ENCODE assay signal across 19 mouse cellular contexts in genomic region chr6:117137735-117138134, GRCm38 (mm10). TPM values are rescaled to one million over a fixed set of nuclear protein-coding genes. Genes with fewer than 3 reads are reported as not detected.
A peak's percentile ranks its signal among the peaks of the same experiment; 100 is the strongest.
DNase-seq lines count a peak whose midpoint lies in the region; ATAC-seq and TF ChIP-seq lines count a peak whose summit lies in the region.
"Had no signal": no experiment of that assay in that cellular context is flagged by ENCODE, and none has a peak within 500 bp of the region (broad histone marks: within the 10 kb centered on the region; RNA-seq: fewer than 3 reads in every experiment).

No protein-coding gene starts in this region.

- 0 out of 2 replicates have a peak, but pooled peaks have one; percentile 44 for ATAC-seq in intestine, embryonic 16.5 days
- no peak for ATAC-seq in granulocyte monocyte progenitor cell, adult 5-6 weeks (replicated peaks; ENCODE audit: poor library complexity, severe bottlenecking)
- ATAC-seq: forebrain, embryonic 14.5 days had no signal

- TF ChIP-seq CTCF in left cerebral cortex, adult 2 months (IDR thresholded peaks at IDR 0.05) = no peak

- WGBS in intestine, embryonic 16.5 days = 36% methylated on average over 2 of the region's 2 CpGs

- H3K9ac ChIP-seq in intestine, embryonic 16.5 days (ENCODE audit: low read depth, low read length) = no peak overlapping the region
- H3K9ac ChIP-seq: embryonic facial prominence, embryonic 13.5 days; midbrain, embryonic 12.5 days had no signal

- H3K4me1 ChIP-seq in intestine, embryonic 16.5 days (ENCODE audit: control insufficient read depth, insufficient read depth, low read length) = no peaks in the 10 kb centered on the region
- H3K4me1 ChIP-seq: midbrain, embryonic 12.5 days had no signal

- H3K4me2 ChIP-seq in intestine, embryonic 16.5 days (ENCODE audit: low read depth, low read length) = no peak overlapping the region
- H3K4me2 ChIP-seq: embryonic facial prominence, embryonic 13.5 days; liver, embryonic 11.5 days; midbrain, embryonic 12.5 days had no signal

- no peak overlapping the region for H3K4me3 ChIP-seq in left cerebral cortex, adult 2 months
- H3K4me3 ChIP-seq in intestine, embryonic 16.5 days (ENCODE audit: low read length) = no peak overlapping the region
- H3K4me3 ChIP-seq: embryonic facial prominence, embryonic 13.5 days; hindbrain, embryonic 10.5 days; midbrain, embryonic 12.5 days; myocyte had no signal

- intact Hi-C loops in left cerebral cortex, postnatal 10 days (cut with DNase I) = no loop called here
- intact Hi-C loops in left cerebral cortex, adult 2 months (cut with DNase I) = no loop called here

- H3K27me3 ChIP-seq in intestine, embryonic 16.5 days (replicated peaks; ENCODE audit: control insufficient read depth, insufficient read depth, low read length) = no peaks in the 10 kb centered on the region
- H3K27me3 ChIP-seq: embryonic facial prominence, embryonic 13.5 days; midbrain, embryonic 12.5 days had no signal

- peak; percentile 31 to 32 for DNase-seq in left cerebral cortex, postnatal 10 days (ENCODE audit: extremely low spot score in 1 of 2, low spot score in 2 of 2)
- DNase-seq in left cerebral cortex, adult 2 months (ENCODE audit: extremely low spot score in 1 of 2, low spot score in 2 of 2) = no peak
- peak; percentile 79 for DNase-seq in adipocyte (ENCODE audit: low spot score)
- DNase-seq in gastrocnemius, adult 8-10 months (ENCODE audit: low spot score in 2 of 2) = peak; percentile 36 to 44
- no peak for DNase-seq in layer of hippocampus, adult 8-10 months (ENCODE audit: low spot score in 2 of 2)
- DNase-seq: adrenal gland, postnatal 25 days; kidney, adult 11 months; kidney, postnatal 4 days; lung, postnatal 14 days; right cerebral cortex, postnatal 25 days had no signal

- H3K36me3 ChIP-seq in intestine, embryonic 16.5 days (ENCODE audit: control insufficient read depth, insufficient read depth, low read length) = no peaks in the 10 kb centered on the region
- H3K36me3 ChIP-seq: embryonic facial prominence, embryonic 13.5 days; hindbrain, embryonic 10.5 days; midbrain, embryonic 12.5 days had no signal

- H3K27ac ChIP-seq in left cerebral cortex, adult 2 months = no peak overlapping the region
- H3K27ac ChIP-seq in intestine, embryonic 16.5 days (ENCODE audit: low read length) = no peak overlapping the region
- H3K27ac ChIP-seq: embryonic facial prominence, embryonic 13.5 days; hindbrain, embryonic 10.5 days; midbrain, embryonic 12.5 days had no signal

- no peaks in the 10 kb centered on the region for H3K9me3 ChIP-seq in intestine, embryonic 16.5 days (ENCODE audit: control insufficient read depth, low read length)
- H3K9me3 ChIP-seq: embryonic facial prominence, embryonic 13.5 days; hindbrain, embryonic 10.5 days; midbrain, embryonic 12.5 days had no signal

RNA-seq across cellular contexts. Expression of gene Cxcl12, which starts 30.6 kb away (rescaled TPM):
- 10 to 100 TPM; 36.3 to 43.9 TPM for total RNA-seq in left cerebral cortex, postnatal 10 days (2021)
- total RNA-seq in left cerebral cortex, adult 2 months (2021) = 10 to 100 TPM; 43.4 to 45.8 TPM
- 10 to 100 TPM; 38.4 to 54.2 (median 40.8) TPM for total RNA-seq in gastrocnemius, adult 8-10 months (2022)
- polyA plus RNA-seq in intestine, embryonic 16.5 days (2015; fragmentation: Nextera tagmentation; extraction: Ambion mirVana) = 116 and 120 TPM in 2 replicates
- 10 to 100 TPM; 39.9 to 55.6 (median 46.7) TPM for total RNA-seq in layer of hippocampus, adult 8-10 months (2022)
- total RNA-seq in granulocyte monocyte progenitor cell, adult 5-6 weeks (2014; fragmentation: Nextera tagmentation) = not detected in 2 replicates
- not detected in 2 replicates for total RNA-seq in granulocyte monocyte progenitor cell, adult 5-6 weeks (2017)
- total RNA-seq: MEL had no signal

Comparison
In these comparisons a context has a peak if more than half of its experiments do, and no peak if none do; other contexts are left out.
1. DNase-seq: peak in left cerebral cortex, postnatal 10 days (2 of 2), adipocyte (single experiment) and gastrocnemius, adult 8-10 months (2 of 2); none in left cerebral cortex, adult 2 months (0 of 2) and layer of hippocampus, adult 8-10 months (0 of 2).
2. RNA of gene Cxcl12, which starts 30.6 kb away (total RNA-seq): 39.9 to 55.6 TPM in layer of hippocampus, adult 8-10 months, 43.4 to 45.8 TPM in left cerebral cortex, adult 2 months, 36.3 to 43.9 TPM in left cerebral cortex, postnatal 10 days and 38.4 to 54.2 TPM in gastrocnemius, adult 8-10 months; not detected in granulocyte monocyte progenitor cell, adult 5-6 weeks; every median in the first group is over 10 times any median in the second.